Mouse (Mus musculus) gastrocnemius, adult 2 months (tissue): ENCODE results near the gene Hoxa5. TPM values are rescaled to one million over a fixed set of nuclear protein-coding genes. Genes with fewer than 3 reads are reported as not detected.

ENCODE experiments used
- DNase-seq: peaks from one replicate; pipeline ENCODE4 v3.0.0; 2022
- H3K27ac ChIP-seq: fragments of 200-600 bp; 2 replicates; pipeline ENCODE4 v1.8.1; 2022; ENCODE audit warnings: mild to moderate bottlenecking
- H3K4me3 ChIP-seq: fragments of 200-600 bp; 2 replicates; pipeline ENCODE4 v1.8.1; 2022; ENCODE audit warnings: mild to moderate bottlenecking, moderate library complexity
- CTCF ChIP-seq: fragments of 200-600 bp; IDR thresholded peaks from 2 replicates; pipeline ENCODE4 v1.8.1; 2022; ENCODE audit warnings: antibody characterized with exemption, mild to moderate bottlenecking, moderate library complexity
- intact Hi-C: fragments of 180-260 bp; cut with DNase I; formaldehyde crosslinking; loops from one replicate; pipeline ENCODE4 v1.15.1; 2025
- total RNA-seq, 2 experiments: library from RNA; stranded (reverse); gene quantifications; 2 replicates each; pipeline ENCODE4 v1.2.3; 2021

Gene Hoxa5
- total RNA-seq, 2 experiments from 2014 or later = 2.2 to 2.9 TPM

DNA sequence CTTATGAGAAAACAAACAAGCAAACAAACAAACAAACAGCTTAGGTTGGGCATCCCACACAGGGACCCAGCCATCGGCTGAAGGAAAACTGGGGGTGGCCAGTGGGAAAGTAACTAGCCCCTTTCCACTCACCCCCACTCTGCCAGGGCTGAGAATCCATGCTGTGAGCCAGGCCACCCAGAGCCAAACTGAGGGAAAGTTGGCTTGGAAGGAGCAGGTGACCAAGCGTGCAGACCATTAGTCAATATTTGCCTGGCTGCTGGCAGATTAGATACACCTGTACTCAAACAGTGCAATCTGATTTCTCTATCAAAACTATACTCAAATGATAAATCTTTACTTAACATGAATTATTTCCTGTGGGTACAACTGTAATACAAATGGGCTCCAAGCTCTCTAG lies 22.4 kb downstream of the Hoxa5 start:
- H3K27ac ChIP-seq = no peak overlapping the region
- no peak for TF ChIP-seq CTCF
- intact Hi-C loops = no loop called here
- no peak overlapping the region for H3K4me3 ChIP-seq
- DNase-seq = no peak

- no peak for DNase-seq
- Histone ChIP-seq H3K27ac (no peak overlapping the region), H3K4me3 (no peak overlapping the region)
- no peak for TF ChIP-seq CTCF
- intact Hi-C loops = no loop called here
Measured at GRCm38 (mm10) chr6:52180726-52181125, 23.7 kb downstream of the Hoxa5 start.

- DNase-seq = no peak
- intact Hi-C loops = no loop called here
- H3K4me3 ChIP-seq = peak overlapping the region; percentile 48
- H3K27ac ChIP-seq = peak overlapping the region; percentile 56; the same call in 1 of the 2 replicates
- no peak for TF ChIP-seq CTCF
Measured at GRCm38 (mm10) chr6:52180213-52180710, 24.1 kb downstream of the Hoxa5 start.

- no peak for TF ChIP-seq CTCF
- no peak for DNase-seq
- peak overlapping the region; percentile 56; the same call in 1 of the 2 replicates for H3K27ac ChIP-seq
- intact Hi-C loops = no loop called here
- peak overlapping the region; percentile 48 for H3K4me3 ChIP-seq
Measured at GRCm38 (mm10) chr6:52179690-52180089, 24.7 kb downstream of the Hoxa5 start.

DNA sequence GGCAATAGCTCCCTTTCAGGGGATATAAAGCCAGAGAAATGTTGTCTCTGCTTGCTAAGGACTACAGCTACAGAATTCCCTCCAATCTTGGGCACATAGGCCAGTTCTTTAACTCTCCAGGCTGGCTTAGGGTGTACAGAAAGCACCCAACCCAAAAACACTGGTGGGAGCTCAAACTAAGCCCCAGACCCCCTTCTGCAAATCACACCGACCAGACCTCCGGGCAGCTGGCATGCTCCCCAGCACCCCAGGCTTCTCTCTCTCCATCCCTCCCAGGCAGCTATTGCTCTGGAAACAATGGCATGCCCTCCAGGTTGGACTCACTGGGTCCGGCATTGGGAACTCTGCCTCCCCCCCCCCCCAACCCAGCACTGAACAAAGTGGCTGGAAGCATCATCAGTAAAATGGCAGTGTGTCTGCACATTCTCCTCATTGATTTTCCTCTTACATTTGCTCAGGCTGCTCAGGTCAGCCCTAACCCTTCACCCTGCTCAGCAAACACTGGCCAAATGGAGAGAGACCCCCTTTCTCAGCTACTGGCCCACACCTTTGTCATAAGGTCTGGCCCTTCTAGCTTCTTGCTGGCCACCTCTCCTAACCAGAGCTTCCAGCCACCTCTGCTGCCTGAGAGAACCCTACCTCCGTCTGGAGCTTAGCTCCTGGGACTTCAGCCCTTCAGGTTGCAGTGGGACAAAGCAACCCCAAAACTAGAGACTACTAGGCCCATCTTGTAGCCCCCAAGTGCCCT lies 25.3 kb downstream of the Hoxa5 start:
- Histone ChIP-seq H3K27ac (peak overlapping the region; percentile 56; the same call in 1 of the 2 replicates), H3K4me3 (peak overlapping the region; percentile 48)
- intact Hi-C loops = no loop called here
- TF ChIP-seq CTCF = no peak
- DNase-seq = no peak

GRCm38 (mm10) chr6:52177806-52178205 lies 26.6 kb downstream of the Hoxa5 start:
- TF ChIP-seq CTCF = no peak
- intact Hi-C loops = no loop called here
- 0 out of 2 replicates have a peak overlapping the region, but pooled peaks have one; percentile 72 for H3K4me3 ChIP-seq
- DNase-seq = no peak
- H3K27ac ChIP-seq = no peak overlapping the region; the same call in 1 of the 2 replicates

DNA sequence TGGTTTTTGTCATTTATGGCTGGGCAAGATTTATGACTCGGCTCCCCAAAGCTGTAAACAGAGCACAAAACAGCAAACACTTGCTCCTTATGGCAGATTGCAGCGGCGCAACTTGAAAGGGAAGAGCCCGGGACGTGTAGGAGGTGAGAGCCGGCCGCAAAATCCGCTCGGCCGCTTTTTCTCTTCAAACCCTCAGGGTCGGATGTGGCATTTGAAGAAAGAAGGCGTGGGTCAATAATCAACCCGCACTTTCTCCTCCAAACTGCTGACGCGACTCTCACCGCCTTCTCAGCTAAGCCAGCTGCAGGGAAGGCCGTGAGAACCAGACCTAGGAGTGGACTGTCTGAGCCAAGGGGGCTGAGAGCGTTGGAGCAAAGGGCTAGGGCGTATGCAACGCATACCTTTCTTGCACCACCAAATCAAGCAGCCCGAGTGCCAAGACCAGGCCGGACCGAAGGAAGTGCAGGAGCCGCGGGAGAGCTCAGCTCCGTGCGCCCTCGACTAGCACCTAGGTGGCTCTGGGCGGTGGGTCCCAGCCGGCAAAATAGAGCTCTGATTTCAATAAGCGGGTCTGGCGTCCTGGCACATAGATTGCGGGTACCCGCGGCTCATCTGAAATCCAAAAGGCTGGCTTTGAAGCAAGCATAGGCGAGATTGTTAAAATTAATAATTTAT lies 27.2 kb downstream of the Hoxa5 start, which contains the start of gene 5730596B20Rik:
TSS of gene 5730596B20Rik (plus strand) at position 438 of the 675 bp plus-strand sequence.
- Histone ChIP-seq H3K4me3 (peak within 1 kb of the TSS; percentile 72), H3K27ac (peak within 1 kb of the TSS; percentile 71)
- intact Hi-C loops = no loop called here
- no peak for TF ChIP-seq CTCF
- DNase-seq = no peak

GRCm38 (mm10) chr6:52176391-52176790 lies 28.0 kb downstream of the Hoxa5 start:
- no peak for DNase-seq
- peak overlapping the region; percentile 71 for H3K27ac ChIP-seq
- TF ChIP-seq CTCF = no peak
- peak overlapping the region; percentile 72 for H3K4me3 ChIP-seq
- intact Hi-C loops = no loop called here

- intact Hi-C loops = no loop called here
- DNase-seq = peak; percentile 55
- Histone ChIP-seq H3K27ac (peak overlapping the region; percentile 71), H3K4me3 (peak overlapping the region; percentile 72)
- TF ChIP-seq CTCF = no peak
Measured at GRCm38 (mm10) chr6:52175864-52176263, 28.5 kb downstream of the Hoxa5 start.

DNA sequence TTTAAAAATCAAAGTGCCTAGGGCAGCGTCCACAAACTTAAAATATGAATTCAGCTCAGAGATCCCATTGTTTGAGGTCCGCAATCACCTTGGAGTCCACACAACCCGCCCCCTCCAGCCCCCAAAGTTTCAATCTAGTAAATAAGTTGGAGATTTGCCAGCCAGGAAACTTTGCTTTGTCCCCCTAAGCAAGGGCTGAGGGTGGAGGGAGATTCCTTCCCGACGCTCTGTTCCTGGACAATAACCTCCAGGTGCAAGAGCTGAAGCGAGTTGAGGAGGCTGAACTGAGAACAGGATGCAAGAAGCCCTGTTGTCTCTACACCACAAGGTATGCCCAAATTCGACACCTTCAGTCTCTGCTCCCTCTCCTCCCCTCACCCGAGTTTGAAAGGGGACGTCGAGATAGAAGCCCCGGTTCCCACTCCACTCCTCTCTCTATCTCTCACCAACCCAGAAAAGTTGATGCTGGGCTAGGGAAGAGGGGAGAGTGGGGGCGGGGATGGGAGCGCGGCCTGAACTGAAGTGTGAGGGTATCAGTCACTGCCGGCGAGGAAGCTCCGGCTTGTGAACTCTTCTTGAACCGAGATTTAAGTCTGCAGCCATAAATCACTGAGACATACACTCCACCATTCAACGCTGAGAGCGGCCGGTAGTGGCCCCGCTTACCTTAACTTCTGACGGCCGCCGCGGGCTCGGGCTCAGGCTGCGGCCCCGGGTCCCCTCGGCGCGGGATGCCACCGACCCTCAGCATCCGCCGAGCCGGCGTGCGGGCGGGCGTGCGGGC lies 29.2 kb downstream of the Hoxa5 start:
- peak overlapping the region; percentile 72 for H3K4me3 ChIP-seq
- peak overlapping the region; percentile 71 for H3K27ac ChIP-seq
- no peak for TF ChIP-seq CTCF
- DNase-seq = peak; percentile 29
- intact Hi-C loops = no loop called here

DNA sequence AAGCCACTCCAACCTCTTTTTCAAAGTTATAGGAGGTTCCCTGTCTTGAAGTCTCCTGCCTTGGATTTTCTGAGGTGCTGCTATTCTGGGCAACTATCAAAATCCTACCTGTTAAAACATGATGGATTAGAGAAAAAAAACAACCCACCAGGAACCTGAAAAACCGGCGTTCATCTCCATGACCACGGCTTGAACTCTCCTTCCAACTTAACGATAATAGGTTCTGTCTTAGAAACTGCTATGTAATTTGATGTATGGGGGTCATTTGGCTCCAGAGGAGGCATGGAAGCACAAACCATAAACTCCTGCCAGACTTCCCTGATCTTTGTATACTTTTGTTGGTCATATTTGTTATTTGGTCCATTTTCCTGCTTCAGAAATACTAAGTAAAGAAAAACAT lies 30.7 kb downstream of the Hoxa5 start:
- TF ChIP-seq CTCF = no peak
- intact Hi-C loops = no loop called here
- no peak overlapping the region for H3K27ac ChIP-seq
- H3K4me3 ChIP-seq = no peak overlapping the region
- DNase-seq = no peak

DNA sequence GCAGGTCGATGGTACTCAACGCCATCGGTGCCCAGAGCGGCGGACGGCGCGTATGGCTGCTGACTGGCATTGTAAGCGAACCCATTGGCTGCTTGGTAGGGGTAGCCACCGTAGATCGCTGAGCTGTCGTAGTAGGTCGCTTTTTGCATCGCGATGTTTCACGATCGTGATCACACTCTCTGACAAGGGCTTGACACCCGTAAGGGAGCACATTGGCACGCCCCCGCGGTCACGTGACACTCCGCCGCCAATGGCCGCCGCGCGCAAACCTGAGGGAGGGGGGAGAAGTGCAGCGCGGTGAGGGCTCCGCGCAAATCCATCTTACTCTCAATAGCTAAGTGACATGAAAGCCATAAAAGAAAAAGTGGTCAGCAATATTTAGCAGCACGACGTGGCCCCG lies 31.9 kb downstream of the Hoxa5 start:
- H3K4me3 ChIP-seq = peak overlapping the region; percentile 71
- DNase-seq = peak; percentile 90
- H3K27ac ChIP-seq = peak overlapping the region; percentile 75
- TF ChIP-seq CTCF = no peak
- intact Hi-C loops = no loop called here

- no peak for TF ChIP-seq CTCF
- intact Hi-C loops = no loop called here
Measured at GRCm38 (mm10) chr6:52171938-52172337, 32.4 kb downstream of the Hoxa5 start.

More at GRCm38 (mm10) chr6:52171938-52172337, 32.4 kb downstream of the Hoxa5 start:
- Histone ChIP-seq H3K27ac (peak overlapping the region; percentile 75; the same call in 1 of the 2 replicates), H3K4me3 (peak overlapping the region; percentile 71)
- DNase-seq = no peak
